Mouse (Mus musculus) effector memory CD4-positive, alpha-beta T cell, adult 5 months (primary cell): Measurements from ENCODE around the gene Vegfc. TPM values are rescaled to one million over a fixed set of nuclear protein-coding genes. Genes with fewer than 3 reads are reported as not detected.

Source experiments
- polyA plus RNA-seq: library from polyadenylated mRNA; unstranded; fragments of 100-300 nt; shearing (Covaris generic); gene quantifications from one replicate; pipeline ENCODE4 v1.2.1, GENCODE M21; 2017

Gene Vegfc
- polyA plus RNA-seq = not detected

DNA sequence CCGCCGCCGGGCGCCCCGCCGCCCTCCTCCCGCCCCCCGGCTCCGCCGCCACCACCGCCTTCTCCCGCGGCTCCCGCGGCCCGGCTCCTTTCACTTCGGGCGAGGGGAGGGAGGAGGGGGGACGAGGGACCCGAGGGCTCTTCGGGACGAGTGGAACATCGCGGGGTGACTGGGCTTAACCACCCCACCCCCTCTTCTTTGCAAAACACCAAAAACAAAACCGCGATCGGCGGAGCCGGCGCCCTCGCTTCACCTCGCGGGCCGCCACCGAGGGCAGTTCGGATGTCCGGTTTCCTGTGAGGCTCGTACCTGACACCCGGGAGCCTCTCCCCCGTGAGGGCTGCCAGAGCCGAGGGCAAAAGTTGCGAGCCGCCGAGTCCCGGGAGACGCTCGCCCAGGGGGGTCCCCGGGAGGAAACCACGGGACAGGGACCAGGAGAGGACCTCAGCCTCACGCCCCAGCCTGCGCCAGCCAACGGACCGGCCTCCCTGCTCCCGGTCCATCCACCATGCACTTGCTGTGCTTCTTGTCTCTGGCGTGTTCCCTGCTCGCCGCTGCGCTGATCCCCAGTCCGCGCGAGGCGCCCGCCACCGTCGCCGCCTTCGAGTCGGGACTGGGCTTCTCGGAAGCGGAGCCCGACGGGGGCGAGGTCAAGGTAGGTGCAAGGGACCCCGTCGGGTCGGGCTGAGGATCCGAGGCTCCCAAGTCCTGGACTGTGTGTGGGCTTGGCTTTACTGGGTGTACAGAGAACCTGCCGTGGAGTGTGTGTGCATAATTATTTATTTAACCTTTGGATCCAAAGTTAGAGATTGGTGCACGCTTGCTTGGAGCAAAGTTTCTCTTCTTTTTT is at the start of gene Vegfc:
TSS of gene Vegfc (plus strand) at position 336 of the 850 bp plus-strand sequence.

